Mouse (Mus musculus) CH12.LX (cell line): ENCODE data around the gene Myo1a. TPM values are rescaled to one million over a fixed set of nuclear protein-coding genes. Genes with fewer than 3 reads are reported as not detected.

Experiments
- DNase-seq: peaks from one replicate; pipeline ENCODE4 v3.0.0-alpha.2; 2013; ENCODE audit errors: extremely low read depth
- H3K27ac ChIP-seq: 2 replicates; pipeline ENCODE4 v1.5.1; 2012; ENCODE audit warnings: low read depth, mild to moderate bottlenecking, control low read depth, moderate library complexity; ENCODE audit not compliant: insufficient read depth
- H3K27me3 ChIP-seq: replicated peaks from 2 replicates; pipeline ENCODE3; 2012; ENCODE audit warnings: inconsistent platforms
- H3K36me3 ChIP-seq, 2 experiments: replicated peaks in 1 of 2; 2 replicates each; pipeline versions ENCODE3 to v1.6.1; 2012; ENCODE audit warnings: inconsistent platforms in 1 of 2, low read length in 1 of 2, mild to moderate bottlenecking in 1 of 2, mixed read lengths in 1 of 2, moderate library complexity in 1 of 2; ENCODE audit not compliant: control insufficient read depth in 1 of 2, insufficient read depth in 1 of 2
- H3K4me1 ChIP-seq, 2 experiments: 2 replicates each; pipeline ENCODE4 v1.6.1; 2012; ENCODE audit warnings: inconsistent platforms in 1 of 2, moderate library complexity in 1 of 2; ENCODE audit not compliant: insufficient read depth in 2 of 2, control insufficient read depth in 1 of 2
- H3K4me2 ChIP-seq: 2 replicates; pipeline ENCODE4 v1.6.1; 2012; ENCODE audit warnings: low read depth, mild to moderate bottlenecking, control low read depth; ENCODE audit not compliant: poor library complexity, insufficient read depth, severe bottlenecking
- H3K4me3 ChIP-seq, 3 experiments: fragments of 150-350 bp in 1 of 3; sonication (generic) in 1 of 3; replicated peaks in 1 of 3; 2 replicates each; pipeline versions ENCODE3 to v1.5.1; 2011 to 2012; ENCODE audit warnings: low read depth in 2 of 3, low read length in 2 of 3, mild to moderate bottlenecking in 2 of 3, moderate library complexity in 2 of 3, control low read depth in 1 of 3, improper control_type of control experiment in 1 of 3, inconsistent platforms in 1 of 3, mixed read lengths in 1 of 3; ENCODE audit not compliant: poor library complexity in 1 of 3
- H3K79me2 ChIP-seq: replicated peaks from 2 replicates; pipeline ENCODE4 v1.6.1; 2012; ENCODE audit warnings: mild to moderate bottlenecking, moderate library complexity; ENCODE audit not compliant: control insufficient read depth, poor library complexity, insufficient read depth, severe bottlenecking; ENCODE audit errors: extremely low read depth
- H3K9ac ChIP-seq: 2 replicates; pipeline ENCODE4 v1.6.1; 2012; ENCODE audit warnings: low read depth, mild to moderate bottlenecking, control low read depth, moderate library complexity; ENCODE audit not compliant: insufficient read depth
- H3K9me3 ChIP-seq: replicated peaks from 2 replicates; pipeline ENCODE3; 2012; ENCODE audit warnings: low read length, inconsistent platforms, mixed read lengths
- BHLHE40 ChIP-seq: IDR thresholded peaks from 2 replicates; pipeline ENCODE4 v1.6.1; 2011; ENCODE audit warnings: mild to moderate bottlenecking, low read depth, low read length, improper control_type of control experiment
- CHD1 ChIP-seq: IDR thresholded peaks from 2 replicates; pipeline ENCODE4 v1.6.1; 2012; ENCODE audit warnings: low read depth, low read length, improper control_type of control experiment, inconsistent platforms
- CHD2 ChIP-seq: IDR thresholded peaks from 2 replicates; pipeline ENCODE4 v1.6.1; 2011; ENCODE audit warnings: low read length, improper control_type of control experiment
- CTCF ChIP-seq, 2 experiments: IDR thresholded peaks in 1 of 2; conservative IDR thresholded peaks in 1 of 2; 2 replicates each; pipeline ENCODE4 v1.5.1; 2011 to 2012; ENCODE audit warnings: low read depth in 2 of 2, low read length in 2 of 2, improper control_type of control experiment in 1 of 2, inconsistent platforms in 1 of 2, mild to moderate bottlenecking in 1 of 2, moderate library complexity in 1 of 2
- E2F4 ChIP-seq: IDR thresholded peaks from 2 replicates; pipeline ENCODE4 v1.6.1; 2011; ENCODE audit warnings: low read depth, low read length, improper control_type of control experiment; ENCODE audit not compliant: insufficient replicate concordance
- EP300 ChIP-seq: IDR thresholded peaks from 2 replicates; pipeline ENCODE4 v1.6.1; 2011; ENCODE audit warnings: low read length, improper control_type of control experiment
- GABPA ChIP-seq: IDR thresholded peaks from 2 replicates; pipeline ENCODE4 v1.6.1; 2012; ENCODE audit warnings: low read depth, low read length, improper control_type of control experiment, inconsistent platforms; ENCODE audit not compliant: insufficient replicate concordance
- HCFC1 ChIP-seq: IDR thresholded peaks from 2 replicates; pipeline ENCODE4 v1.6.1; 2012; ENCODE audit warnings: low read depth, mild to moderate bottlenecking, inconsistent platforms, low read length, improper control_type of control experiment
- IRF4 ChIP-seq: IDR thresholded peaks from 2 replicates; pipeline ENCODE4 v1.6.1; 2014; ENCODE audit warnings: low read depth, mild to moderate bottlenecking, inconsistent platforms, low read length, improper control_type of control experiment
- JUN ChIP-seq: IDR thresholded peaks from 2 replicates; pipeline ENCODE4 v1.6.1; 2011; ENCODE audit warnings: low read depth, mild to moderate bottlenecking, low read length, improper control_type of control experiment, moderate library complexity; ENCODE audit not compliant: insufficient read depth
- JUND ChIP-seq: conservative IDR thresholded peaks from 2 replicates; pipeline ENCODE4 v1.6.1; 2011; ENCODE audit warnings: low read depth, low read length, improper control_type of control experiment
- MAFK ChIP-seq: IDR thresholded peaks from 2 replicates; pipeline ENCODE4 v1.6.1; 2011; ENCODE audit warnings: low read length, improper control_type of control experiment; ENCODE audit not compliant: insufficient replicate concordance
- MAZ ChIP-seq: IDR thresholded peaks from 2 replicates; pipeline ENCODE4 v1.6.1; 2012; ENCODE audit warnings: low read depth, mild to moderate bottlenecking, inconsistent platforms, low read length, improper control_type of control experiment, moderate library complexity
- MEF2A ChIP-seq: IDR thresholded peaks from 2 replicates; pipeline ENCODE4 v1.6.1; 2014; ENCODE audit warnings: low read depth, mild to moderate bottlenecking, inconsistent platforms, low read length, improper control_type of control experiment, borderline replicate concordance
- MXI1 ChIP-seq: IDR thresholded peaks from 2 replicates; pipeline ENCODE4 v1.6.1; 2011; ENCODE audit warnings: mild to moderate bottlenecking, low read depth, low read length, improper control_type of control experiment
- MYC ChIP-seq: IDR thresholded peaks from 2 replicates; pipeline ENCODE4 v1.6.1; 2011; ENCODE audit warnings: low read depth, mild to moderate bottlenecking, improper control_type of control experiment, low read length
- NRF1 ChIP-seq: IDR thresholded peaks from 2 replicates; pipeline ENCODE4 v1.6.1; 2014; ENCODE audit warnings: low read depth, mild to moderate bottlenecking, inconsistent platforms, low read length, improper control_type of control experiment, moderate library complexity
- PAX5 ChIP-seq: IDR thresholded peaks from 2 replicates; pipeline ENCODE4 v1.6.1; 2012; ENCODE audit warnings: low read length, inconsistent platforms, mixed read lengths
- POLR2A ChIP-seq: IDR thresholded peaks from 2 replicates; pipeline ENCODE4 v1.6.1; 2011; ENCODE audit warnings: low read depth, mild to moderate bottlenecking, improper control_type of control experiment, low read length
- POLR2AphosphoS2 ChIP-seq: IDR thresholded peaks from 2 replicates; pipeline ENCODE4 v1.6.1; 2011; ENCODE audit warnings: low read depth, low read length, improper control_type of control experiment
- RAD21 ChIP-seq: IDR thresholded peaks from 2 replicates; pipeline ENCODE4 v1.6.1; 2011; ENCODE audit warnings: low read depth, mild to moderate bottlenecking, low read length, improper control_type of control experiment, moderate library complexity
- RCOR1 ChIP-seq: conservative IDR thresholded peaks from 2 replicates; pipeline ENCODE4 v1.6.1; 2012; ENCODE audit warnings: low read depth, mild to moderate bottlenecking, inconsistent platforms, low read length, improper control_type of control experiment
- SIN3A ChIP-seq: IDR thresholded peaks from 2 replicates; pipeline ENCODE4 v1.6.1; 2012; ENCODE audit warnings: low read length, improper control_type of control experiment, inconsistent platforms
- TCF12 ChIP-seq: IDR thresholded peaks from 2 replicates; pipeline ENCODE4 v1.6.1; 2014; ENCODE audit warnings: low read depth, mild to moderate bottlenecking, inconsistent platforms, low read length, improper control_type of control experiment
- UBTF ChIP-seq: IDR thresholded peaks from 2 replicates; pipeline ENCODE4 v1.6.1; 2012; ENCODE audit warnings: low read depth, mild to moderate bottlenecking, inconsistent platforms, low read length, improper control_type of control experiment, moderate library complexity
- ZKSCAN1 ChIP-seq: IDR thresholded peaks from 2 replicates; pipeline ENCODE4 v1.6.1; 2012; ENCODE audit warnings: low read depth, inconsistent platforms, low read length, improper control_type of control experiment, borderline replicate concordance
- ZNF384 ChIP-seq: IDR thresholded peaks from 2 replicates; pipeline ENCODE4 v1.6.1; 2012; ENCODE audit warnings: low read depth, low read length, improper control_type of control experiment, inconsistent platforms
- dilution Hi-C: fragments of 300-500 bp; cut with MboI; formaldehyde crosslinking; loops from 2 replicates; pipeline ENCODE4 v1.14.3; 2020; ENCODE audit warnings: low sequenced_read_pairs; ENCODE audit not compliant: extremely low pct_unique_long_range_greater_than_20kb, extremely low pct_ligation_motif_present
- in situ Hi-C: fragments of 300-500 bp; cut with MboI; formaldehyde crosslinking; loops from 3 replicates; pipeline ENCODE4 v1.14.3; 2019; ENCODE audit warnings: low sequenced_read_pairs, low pct_ligation_motif_present, low pct_unique_long_range_greater_than_20kb, mixed read lengths
- polyA plus RNA-seq: library from polyadenylated mRNA; unstranded; fragments of >175 nt; gene quantifications from 2 replicates; pipeline ENCODE4 v1.2.1, GENCODE M21; 2012; ENCODE audit warnings: low read depth; ENCODE audit not compliant: insufficient read length
- total RNA-seq, 2 experiments: library from RNA; depleted of rRNA; stranded (reverse); fragments of 300-350 nt in 1 of 2; fragments of >200 nt in 1 of 2; gene quantifications; 2 replicates each; pipeline ENCODE4 v1.2.3; 2012 to 2014

The Myo1a gene
- total and polyA plus RNA-seq, 3 experiments = 0.08 to 2.3 (median 0.36) TPM

- H3K27ac ChIP-seq = no peak overlapping the region
- H3K27me3 ChIP-seq = no peaks in the 10 kb centered on the region
- no peak overlapping the region for H3K4me2 ChIP-seq
These were observed 30.8 kb upstream of the Myo1a start for GRCm38 (mm10) chr10:127674046-127674655.

GRCm38 (mm10) chr10:127674794-127675522 lies 30.0 kb upstream of the Myo1a start:
- peak; percentile 91 for DNase-seq
- peaks cover 0 to 8% of the 10 kb centered on the region in 2 experiments for H3K36me3 ChIP-seq
- in situ Hi-C loops (loop anchor here (10.0 kb wide), 1 partner anchor 60 kb away; the partner anchor contains the start of gene Zbtb39), dilution Hi-C loops (no loop called here)
- peak overlapping the region; percentile 29; the same call in 1 of the 2 replicates for H3K9ac ChIP-seq
- peak overlapping the region; percentile 46 to 98 (median 54) for H3K4me3 ChIP-seq
- peak overlapping the region; percentile 45; the same call in 1 of the 2 replicates for H3K27ac ChIP-seq
- H3K4me2 ChIP-seq = peak overlapping the region; percentile 62
- peaks cover 3% of the 10 kb centered on the region for H3K79me2 ChIP-seq
- H3K27me3 ChIP-seq = no peaks in the 10 kb centered on the region
- H3K4me1 ChIP-seq = peaks cover 2 to 23% of the 10 kb centered on the region in 2 experiments; a peak in 2 of 4 replicates
- no peaks in the 10 kb centered on the region for H3K9me3 ChIP-seq
- peak; percentile 54; the same call in 1 of the 2 replicates for TF ChIP-seq JUN
- peak; percentile 62 for TF ChIP-seq IRF4
- no peak for TF ChIP-seq NRF1
- TF ChIP-seq BHLHE40 = peak; percentile 41
- peak; percentile 74 for TF ChIP-seq EP300
- peak; percentile 90 for TF ChIP-seq ZNF384
- TF ChIP-seq MAFK = peak; percentile 22; the same call in 1 of the 2 replicates
- TF ChIP-seq JUND = peak; percentile 16; the same call in 1 of the 2 replicates
- TF ChIP-seq POLR2A = 0 out of 2 replicates have a peak, but pooled peaks have one; percentile 29
- 0 out of 2 replicates have a peak, but pooled peaks have one; percentile 41 for TF ChIP-seq CHD1
- peak; percentile 21; the same call in 1 of the 2 replicates for TF ChIP-seq SIN3A
- no peak for TF ChIP-seq ZKSCAN1
- TF ChIP-seq E2F4 = 0 out of 2 replicates have a peak, but pooled peaks have one; percentile 32
- TF ChIP-seq HCFC1 = peak; percentile 59
- peak; percentile 81; the same call in 1 of the 2 replicates for TF ChIP-seq MXI1
- TF ChIP-seq CTCF (conservative IDR thresholded peaks at IDR 0.05 in 1 of 2, IDR thresholded peaks at IDR 0.05 in 1 of 2; ENCODE audit: low read depth in 2 of 2, low read length in 2 of 2) = peak; percentile 98 to 100
- TF ChIP-seq TCF12 = peak; percentile 66
- no peak for TF ChIP-seq GABPA
- no peak for TF ChIP-seq POLR2AphosphoS2
- TF ChIP-seq RCOR1 = no peak
- peak; percentile 54; the same call in 1 of the 2 replicates for TF ChIP-seq MEF2A
- peak; percentile 57 for TF ChIP-seq CHD2
- no peak for TF ChIP-seq PAX5
- peak; percentile 69 for TF ChIP-seq MYC
- peak; percentile 59; the same call in 1 of the 2 replicates for TF ChIP-seq MAZ
- TF ChIP-seq RAD21 = peak; percentile 58
- no peak for TF ChIP-seq UBTF

More at GRCm38 (mm10) chr10:127674046-127674655, 30.8 kb upstream of the Myo1a start:
- dilution Hi-C loops (no loop called here), in situ Hi-C loops (loop anchor here (10.0 kb wide), 1 partner anchor 61 kb away; the partner anchor contains the start of gene Zbtb39)
- no peak overlapping the region for H3K4me3 ChIP-seq
- H3K9ac ChIP-seq = no peak overlapping the region
- H3K9me3 ChIP-seq = no peaks in the 10 kb centered on the region
- peaks cover 0 to 3% of the 10 kb centered on the region in 2 experiments for H3K36me3 ChIP-seq
- DNase-seq = no peak
- no peak for TF ChIP-seq NRF1
- no peak for TF ChIP-seq E2F4
- TF ChIP-seq MYC = no peak
- TF ChIP-seq HCFC1 = no peak
- TF ChIP-seq MEF2A = no peak
- peaks cover 6 to 31% of the 10 kb centered on the region in 2 experiments for H3K4me1 ChIP-seq
- H3K79me2 ChIP-seq = peaks cover 3% of the 10 kb centered on the region
